Mouse (Mus musculus) G1E (cell line): ENCODE measurements around the gene Gm43517. TPM values are rescaled to one million over a fixed set of nuclear protein-coding genes. Genes with fewer than 3 reads are reported as not detected.

Experiments used
- ATAC-seq: 2 replicates; pipeline ENCODE4 v1.8.0; 2016; ENCODE audit warnings: mild to moderate bottlenecking; ENCODE audit not compliant: insufficient number of reproducible peaks, poor library complexity, low FRiP score, severe bottlenecking; ENCODE audit errors: extremely low read depth
- DNase-seq: peaks from one replicate; pipeline ENCODE4 v3.0.0; 2012; ENCODE audit warnings: low spot score
- H3K27me3 ChIP-seq: 2 replicates; pipeline ENCODE4 v1.6.1; 2012; ENCODE audit warnings: mild to moderate bottlenecking, low read length, inconsistent platforms; ENCODE audit not compliant: insufficient read depth
- H3K36me3 ChIP-seq: replicated peaks from 2 replicates; pipeline ENCODE3; 2012; ENCODE audit warnings: mild to moderate bottlenecking, inconsistent platforms
- H3K4me1 ChIP-seq: 2 replicates; pipeline ENCODE4 v1.6.1; 2012; ENCODE audit warnings: low read depth, low read length, inconsistent platforms, mixed read lengths; ENCODE audit not compliant: insufficient read depth
- H3K4me3 ChIP-seq: 2 replicates; pipeline ENCODE4 v1.5.1; 2012; ENCODE audit warnings: low read depth, mild to moderate bottlenecking, inconsistent platforms, low read length, moderate library complexity, mixed read lengths
- H3K9me3 ChIP-seq: replicated peaks from 2 replicates; pipeline ENCODE4 v1.6.1; 2012; ENCODE audit warnings: inconsistent platforms
- CTCF ChIP-seq: IDR thresholded peaks from 2 replicates; pipeline ENCODE4 v1.5.1; 2012; ENCODE audit warnings: low read depth, low read length, inconsistent platforms, mixed read lengths
- GATA1 ChIP-seq: IDR thresholded peaks from 2 replicates; pipeline ENCODE4 v1.6.1; 2012; ENCODE audit warnings: borderline replicate concordance, low read length, inconsistent platforms, mixed read lengths
- GATA2 ChIP-seq: IDR thresholded peaks from 2 replicates; pipeline ENCODE4 v1.6.1; 2012; ENCODE audit warnings: low read depth, low read length, inconsistent platforms, borderline replicate concordance
- POLR2AphosphoS5 ChIP-seq: IDR thresholded peaks from 2 replicates; pipeline ENCODE4 v1.6.1; 2012; ENCODE audit warnings: low read depth, low read length, inconsistent platforms; ENCODE audit not compliant: insufficient replicate concordance
- TAL1 ChIP-seq: conservative IDR thresholded peaks from 2 replicates; pipeline ENCODE4 v1.6.1; 2012; ENCODE audit warnings: low read depth, low read length, inconsistent platforms, mixed read lengths
- polyA plus RNA-seq: library from polyadenylated mRNA; stranded (reverse); fragments of >175 nt; gene quantifications from 2 replicates; pipeline ENCODE4 v1.2.3, GENCODE M21; 2012
- total RNA-seq, 2 experiments: library from RNA; stranded (forward) in 1 of 2; stranded (reverse) in 1 of 2; fragments of 200-1000 nt in 1 of 2; fragments of >200 nt in 1 of 2; fragmentation: Nextera tagmentation in 1 of 2; gene quantifications; 2 replicates each; pipeline ENCODE4 v1.2.3; 2014 to 2017

The Gm43517 gene
- total and polyA plus RNA-seq, 3 experiments, result 0.16 TPM; not detected in 2

GRCm38 (mm10) chr12:49400036-49400852 lies 15.3 kb downstream of the Gm43517 start:
- DNase-seq (no peak), ATAC-seq (no peak)
- Histone ChIP-seq H3K27me3 (peaks cover 8% of the 10 kb centered on the region; the same call in 1 of the 2 replicates), H3K9me3 (peaks cover 5% of the 10 kb centered on the region), H3K36me3 (no peaks in the 10 kb centered on the region), H3K4me3 (no peak overlapping the region), H3K4me1 (no peaks in the 10 kb centered on the region)
- TF ChIP-seq POLR2AphosphoS5 (no peak), GATA1 (no peak), TAL1 (no peak), CTCF (no peak), GATA2 (no peak)

- Histone ChIP-seq H3K4me1 (no peaks in the 10 kb centered on the region), H3K9me3 (peaks cover 5% of the 10 kb centered on the region), H3K4me3 (no peak overlapping the region), H3K36me3 (no peaks in the 10 kb centered on the region), H3K27me3 (peaks cover 8% of the 10 kb centered on the region; the same call in 1 of the 2 replicates)
- TF ChIP-seq TAL1 (no peak), GATA2 (no peak), GATA1 (no peak), POLR2AphosphoS5 (no peak), CTCF (no peak)
- ATAC-seq (no peak), DNase-seq (no peak)
These were observed 15.8 kb downstream of the Gm43517 start for GRCm38 (mm10) chr12:49400853-49401118.

GRCm38 (mm10) chr12:49401119-49401795 lies 16.3 kb downstream of the Gm43517 start:
- TF ChIP-seq TAL1 (no peak), GATA2 (no peak), POLR2AphosphoS5 (no peak), CTCF (no peak), GATA1 (no peak)

DNA sequence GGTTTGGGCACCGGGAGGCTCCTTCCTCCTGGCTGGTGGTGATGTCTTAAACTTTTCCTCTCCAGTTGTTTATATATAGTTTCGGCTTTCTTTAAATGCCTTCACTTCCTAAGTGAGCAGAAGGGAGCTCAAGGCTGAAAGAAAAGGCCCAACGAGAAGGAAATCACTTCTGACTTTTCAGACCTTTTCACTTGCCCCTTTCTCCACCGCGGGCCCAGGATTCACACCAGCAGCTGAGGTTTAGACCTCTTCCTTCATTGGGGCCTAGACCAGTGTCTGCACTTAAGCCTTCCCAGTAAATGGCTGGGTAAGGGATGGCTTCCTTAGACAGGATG lies 16.8 kb downstream of the Gm43517 start:
- H3K27me3 ChIP-seq, result peaks cover 8% of the 10 kb centered on the region; the same call in 1 of the 2 replicates
- no peaks in the 10 kb centered on the region for H3K4me1 ChIP-seq
- ATAC-seq, result no peak
- H3K4me3 ChIP-seq, result no peak overlapping the region
- peaks cover 5% of the 10 kb centered on the region for H3K9me3 ChIP-seq
- TF ChIP-seq CTCF (no peak), POLR2AphosphoS5 (no peak), GATA1 (no peak), GATA2 (no peak), TAL1 (no peak)
- H3K36me3 ChIP-seq, result no peaks in the 10 kb centered on the region
- DNase-seq, result no peak

More at GRCm38 (mm10) chr12:49401119-49401795, 16.3 kb downstream of the Gm43517 start:
- H3K9me3 ChIP-seq, result peaks cover 5% of the 10 kb centered on the region
- DNase-seq (no peak), ATAC-seq (no peak)
- no peaks in the 10 kb centered on the region for H3K36me3 ChIP-seq
- H3K4me3 ChIP-seq, result no peak overlapping the region
- H3K4me1 ChIP-seq, result no peaks in the 10 kb centered on the region
- peaks cover 8% of the 10 kb centered on the region; the same call in 1 of the 2 replicates for H3K27me3 ChIP-seq

DNA sequence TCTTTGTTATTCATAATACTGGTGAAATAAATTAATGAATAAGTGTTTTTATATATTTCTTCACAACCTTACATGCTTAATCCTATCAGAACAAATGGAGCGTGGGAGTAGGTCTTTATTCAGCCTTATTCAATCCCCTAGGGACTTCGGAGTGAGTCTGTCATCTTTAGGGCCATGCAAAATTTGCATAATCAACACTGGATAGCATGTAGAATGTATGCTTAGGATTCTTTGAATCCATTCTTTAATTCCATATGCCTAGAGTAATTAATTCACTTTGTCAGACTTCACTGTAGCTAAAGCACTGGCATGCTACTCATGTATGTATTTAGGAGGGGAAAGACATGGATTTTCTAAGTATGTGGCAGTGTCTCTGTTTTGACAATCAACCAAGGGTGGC lies 24.9 kb downstream of the Gm43517 start:
- no peak overlapping the region for H3K4me3 ChIP-seq
- ATAC-seq (no peak), DNase-seq (no peak)
- no peaks in the 10 kb centered on the region for H3K36me3 ChIP-seq
- H3K4me1 ChIP-seq, result no peaks in the 10 kb centered on the region
- peaks cover 7% of the 10 kb centered on the region; the same call in 1 of the 2 replicates for H3K9me3 ChIP-seq
- no peak for TF ChIP-seq GATA1
- no peak for TF ChIP-seq TAL1
- TF ChIP-seq POLR2AphosphoS5, result no peak
- no peaks in the 10 kb centered on the region for H3K27me3 ChIP-seq

DNA sequence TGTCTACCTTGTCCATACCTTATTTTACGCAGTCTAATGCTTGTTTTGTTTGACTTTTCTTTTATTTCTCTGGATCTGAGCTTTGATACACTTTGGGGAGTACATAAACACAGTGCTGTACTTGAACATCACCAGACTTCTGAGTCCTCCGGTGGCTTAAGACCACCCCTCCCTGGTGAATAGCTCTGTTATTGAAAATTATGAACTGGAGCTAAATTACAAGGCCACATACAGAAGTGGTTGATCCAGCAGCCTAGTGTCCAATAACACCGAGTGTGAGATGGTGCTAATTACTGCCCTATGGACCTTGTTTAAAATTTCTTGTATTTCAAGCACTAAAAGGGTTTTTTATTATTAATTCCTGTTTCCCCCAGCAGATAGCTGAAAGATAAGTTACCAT lies 33.0 kb downstream of the Gm43517 start:
- TF ChIP-seq POLR2AphosphoS5, result no peak
- no peak for TF ChIP-seq TAL1
- TF ChIP-seq CTCF, result no peak
- no peak for TF ChIP-seq GATA1
- no peak for TF ChIP-seq GATA2
- Histone ChIP-seq H3K36me3 (no peaks in the 10 kb centered on the region), H3K4me1 (no peaks in the 10 kb centered on the region), H3K27me3 (no peaks in the 10 kb centered on the region), H3K9me3 (peaks cover 4% of the 10 kb centered on the region; the same call in 1 of the 2 replicates), H3K4me3 (no peak overlapping the region)
- ATAC-seq (no peak), DNase-seq (no peak)

Other genes starting within 250 kb of the Gm43517 start
- 0.53 TPM in 1 of 2 replicates, not detected in the other for gene Foxg1, start 2.5 kb upstream of the Gm43517 start, total RNA-seq (2014; fragmentation: Nextera tagmentation)
- not detected in 2 replicates for gene Foxg1, start 2.5 kb upstream of the Gm43517 start, total RNA-seq (2017)
- gene Foxg1, start 2.5 kb upstream of the Gm43517 start, polyA plus RNA-seq, result not detected in 2 replicates